Mouse (Mus musculus) intestine, postnatal 0 days (tissue): Measurements from ENCODE around the gene Olfr25. TPM values are rescaled to one million over a fixed set of nuclear protein-coding genes. Genes with fewer than 3 reads are reported as not detected.

ENCODE experiments used
- ATAC-seq: fragments of 200-750 bp; cut with Nextera tagmentation; 2 replicates; pipeline ENCODE4 v1.8.0; 2017; ENCODE audit warnings: mild to moderate bottlenecking, moderate TSS enrichment, moderate library complexity
- H3K27ac ChIP-seq: fragments of 300-500 bp; sonication (generic); 2 replicates; pipeline ENCODE4 v1.5.1; 2014; ENCODE audit warnings: mild to moderate bottlenecking, low read depth, low read length, moderate library complexity
- H3K27me3 ChIP-seq: fragments of 300-500 bp; sonication (generic); replicated peaks from 2 replicates; pipeline ENCODE4 v1.6.1; 2014; ENCODE audit warnings: low read length, mixed read lengths; ENCODE audit not compliant: control insufficient read depth, insufficient read depth
- H3K36me3 ChIP-seq: fragments of 300-500 bp; sonication (generic); 2 replicates; pipeline ENCODE4 v1.6.1; 2014; ENCODE audit warnings: mild to moderate bottlenecking, moderate library complexity; ENCODE audit not compliant: control insufficient read depth, insufficient read depth
- H3K4me1 ChIP-seq: fragments of 300-500 bp; sonication (generic); replicated peaks from 2 replicates; pipeline ENCODE4 v1.6.1; 2014; ENCODE audit warnings: antibody characterized with exemption, low read length, mixed read lengths; ENCODE audit not compliant: control insufficient read depth, insufficient read depth
- H3K4me2 ChIP-seq: fragments of 300-500 bp; sonication (generic); replicated peaks from 2 replicates; pipeline ENCODE4 v1.6.1; 2014; ENCODE audit warnings: low read depth, mild to moderate bottlenecking, moderate library complexity
- H3K4me3 ChIP-seq: fragments of 300-500 bp; sonication (generic); 2 replicates; pipeline ENCODE4 v1.5.1; 2014; ENCODE audit warnings: low read depth, low read length
- H3K9ac ChIP-seq: fragments of 300-500 bp; sonication (generic); 2 replicates; pipeline ENCODE4 v1.6.1; 2014; ENCODE audit warnings: mild to moderate bottlenecking, low read depth, low read length
- H3K9me3 ChIP-seq: fragments of 300-500 bp; sonication (generic); 2 replicates; pipeline ENCODE4 v1.6.1; 2016; ENCODE audit warnings: mixed run types; ENCODE audit not compliant: control insufficient read depth
- CTCF ChIP-seq: sonication (generic); IDR thresholded peaks from 2 replicates; pipeline ENCODE4 v1.5.1; 2016; ENCODE audit warnings: low read depth, mild to moderate bottlenecking, control low read depth, antibody characterized with exemption, moderate library complexity
- WGBS: fragments of 180-500 bp; shearing (Covaris S2); extraction: QIAGEN DNeasy Blood & Tissue Kit; methylation state at CpG from one replicate; pipeline ENCODE4 v1.1.7; 2014; 5-methylcytosine and 5-hydroxymethylcytosine counted together
- polyA plus RNA-seq: library from polyadenylated mRNA; unstranded; fragments of >200 nt; fragmentation: Nextera tagmentation; extraction: Ambion mirVana; gene quantifications from 2 replicates; pipeline ENCODE4 v1.2.1, GENCODE M21; 2015

The Olfr25 gene
- not detected in 2 replicates for polyA plus RNA-seq

- Histone ChIP-seq H3K36me3 (no peaks in the 10 kb centered on the region), H3K9me3 (no peaks in the 10 kb centered on the region), H3K4me1 (no peaks in the 10 kb centered on the region), H3K27me3 (no peaks in the 10 kb centered on the region), H3K4me2 (no peak within 1 kb of the TSS), H3K27ac (no peak within 1 kb of the TSS), H3K9ac (no peak within 1 kb of the TSS), H3K4me3 (no peak within 1 kb of the TSS)
- no peak for TF ChIP-seq CTCF
- ATAC-seq = no peak
- 81% methylated on average over 3 of the region's 3 CpGs for WGBS
These were observed at the start of gene Olfr25 for GRCm38 (mm10) chr9:38328760-38329159. Gene Olfr25, plus strand, starts transcription at chr9:38329060.

GRCm38 (mm10) chr9:38290807-38291206 lies 38.1 kb upstream of the Olfr25 start, which contains the start of gene Olfr896-ps1:
Gene Olfr896-ps1, plus strand, starts transcription at chr9:38291107.
- no peak within 1 kb of the TSS for H3K9ac ChIP-seq
- no peak within 1 kb of the TSS for H3K4me3 ChIP-seq
- H3K4me2 ChIP-seq = no peak within 1 kb of the TSS
- H3K27me3 ChIP-seq = no peaks in the 10 kb centered on the region
- H3K27ac ChIP-seq = no peak within 1 kb of the TSS
- no peaks in the 10 kb centered on the region for H3K4me1 ChIP-seq
- no peaks in the 10 kb centered on the region for H3K9me3 ChIP-seq
- ATAC-seq = no peak
- H3K36me3 ChIP-seq = no peaks in the 10 kb centered on the region
- TF ChIP-seq CTCF = no peak
- 82% methylated on average over 1 of the region's 1 CpGs for WGBS

DNA sequence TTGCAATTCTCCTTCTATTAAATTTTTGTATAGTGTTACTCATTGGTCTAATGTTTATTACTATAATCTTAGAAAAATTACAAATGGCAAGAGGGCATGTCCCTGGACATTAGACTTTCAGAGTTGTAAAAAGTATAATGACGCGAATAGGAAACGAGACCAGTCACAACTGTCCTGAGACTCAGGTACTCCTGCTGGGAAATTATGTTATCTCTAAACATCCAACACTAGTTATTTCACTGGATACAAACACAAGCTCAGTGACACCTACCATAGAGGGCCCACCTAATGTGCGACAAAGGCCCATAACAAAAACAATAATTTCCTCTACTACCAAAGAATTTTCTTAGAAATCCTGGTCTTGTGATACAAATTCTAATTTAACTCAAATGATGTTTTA lies 19.3 kb downstream of the Olfr25 start, which contains the start of gene Olfr898:
TSS of gene Olfr898 (plus strand) at position 301 of the 400 bp plus-strand sequence.
- H3K9ac ChIP-seq = no peak within 1 kb of the TSS
- no peak within 1 kb of the TSS for H3K4me3 ChIP-seq
- H3K27me3 ChIP-seq = no peaks in the 10 kb centered on the region
- no peak within 1 kb of the TSS for H3K4me2 ChIP-seq
- no peak for TF ChIP-seq CTCF
- no peaks in the 10 kb centered on the region for H3K36me3 ChIP-seq
- no peaks in the 10 kb centered on the region for H3K4me1 ChIP-seq
- no peaks in the 10 kb centered on the region for H3K9me3 ChIP-seq
- no peak within 1 kb of the TSS for H3K27ac ChIP-seq
- WGBS = 92% methylated on average over 4 of the region's 4 CpGs
- ATAC-seq = no peak

DNA sequence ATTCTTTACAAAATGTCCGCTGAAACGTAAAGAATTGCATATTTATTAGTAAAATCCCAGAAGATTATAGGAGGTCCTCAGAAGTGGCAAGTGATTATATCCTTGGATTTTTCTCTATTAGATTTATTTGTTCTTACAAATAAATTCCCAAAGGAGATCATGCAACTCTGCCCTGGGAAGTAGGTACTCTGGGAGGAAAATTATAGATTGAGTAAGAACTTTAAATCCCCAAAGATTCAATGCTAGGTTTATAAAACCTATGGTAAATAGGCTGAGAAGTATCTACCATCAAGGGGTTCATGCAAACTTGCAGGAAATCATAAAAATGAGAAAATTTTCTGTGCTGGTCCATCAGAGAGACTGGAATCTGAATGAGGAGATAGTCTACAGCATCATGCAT lies 37.7 kb downstream of the Olfr25 start, which contains the start of gene Olfr250:
TSS of gene Olfr250 (plus strand) at position 301 of the 400 bp plus-strand sequence.
- no peak for ATAC-seq
- WGBS = 96% methylated on average over 2 of the region's 2 CpGs
- Histone ChIP-seq H3K9me3 (no peaks in the 10 kb centered on the region), H3K9ac (no peak within 1 kb of the TSS), H3K4me2 (no peak within 1 kb of the TSS), H3K36me3 (no peaks in the 10 kb centered on the region), H3K27ac (no peak within 1 kb of the TSS), H3K27me3 (no peaks in the 10 kb centered on the region), H3K4me1 (no peaks in the 10 kb centered on the region), H3K4me3 (no peak within 1 kb of the TSS)
- TF ChIP-seq CTCF = no peak

GRCm38 (mm10) chr9:38376786-38377185 lies 47.9 kb downstream of the Olfr25 start, which contains the start of gene Olfr251:
Gene Olfr251, plus strand, starts transcription at chr9:38377086.
- no peak for TF ChIP-seq CTCF
- H3K9ac ChIP-seq = no peak within 1 kb of the TSS
- ATAC-seq = no peak
- 56% methylated on average over 2 of the region's 2 CpGs for WGBS
- H3K27me3 ChIP-seq = no peaks in the 10 kb centered on the region
- no peak within 1 kb of the TSS for H3K4me2 ChIP-seq
- no peak within 1 kb of the TSS for H3K27ac ChIP-seq
- no peaks in the 10 kb centered on the region for H3K36me3 ChIP-seq
- H3K4me3 ChIP-seq = no peak within 1 kb of the TSS
- H3K9me3 ChIP-seq = no peaks in the 10 kb centered on the region
- no peaks in the 10 kb centered on the region for H3K4me1 ChIP-seq

Other genes starting within 250 kb of the Olfr25 start
- gene Olfr887, start 245.0 kb upstream of the Olfr25 start, polyA plus RNA-seq = not detected in 2 replicates
- gene Olfr888, start 220.9 kb upstream of the Olfr25 start, polyA plus RNA-seq = not detected in 2 replicates
- not detected in 2 replicates for gene Olfr889, start 213.9 kb upstream of the Olfr25 start, polyA plus RNA-seq
- not detected in 2 replicates for gene Olfr890, start 186.5 kb upstream of the Olfr25 start, polyA plus RNA-seq
- gene Olfr891, start 148.2 kb upstream of the Olfr25 start, polyA plus RNA-seq = not detected in 2 replicates
- gene Olfr893, start 120.7 kb upstream of the Olfr25 start, polyA plus RNA-seq = not detected in 2 replicates
- not detected in 2 replicates for gene Olfr894, start 111.0 kb upstream of the Olfr25 start, polyA plus RNA-seq
- gene Olfr143, start 76.3 kb upstream of the Olfr25 start, polyA plus RNA-seq = not detected in 2 replicates
- not detected in 2 replicates for gene Olfr895, start 61.2 kb upstream of the Olfr25 start, polyA plus RNA-seq
- gene Olfr896-ps1, start 38.0 kb upstream of the Olfr25 start, polyA plus RNA-seq = not detected in 2 replicates
- not detected in 2 replicates for gene Olfr898, start 19.4 kb downstream of the Olfr25 start, polyA plus RNA-seq
- gene Olfr250, start 37.8 kb downstream of the Olfr25 start, polyA plus RNA-seq = not detected in 2 replicates
- gene Olfr251, start 48.0 kb downstream of the Olfr25 start, polyA plus RNA-seq = not detected in 2 replicates
- gene Olfr147, start 72.6 kb downstream of the Olfr25 start, polyA plus RNA-seq = not detected in 2 replicates
- not detected in 2 replicates for gene Olfr901, start 100.4 kb downstream of the Olfr25 start, polyA plus RNA-seq
- not detected in 2 replicates for gene Olfr902, start 118.6 kb downstream of the Olfr25 start, polyA plus RNA-seq
- not detected in 2 replicates for gene Olfr904, start 134.1 kb downstream of the Olfr25 start, polyA plus RNA-seq
- not detected in 2 replicates for gene Olfr905, start 142.0 kb downstream of the Olfr25 start, polyA plus RNA-seq
- gene Olfr906, start 158.0 kb downstream of the Olfr25 start, polyA plus RNA-seq = not detected in 2 replicates
- not detected in 2 replicates for gene Olfr907, start 166.7 kb downstream of the Olfr25 start, polyA plus RNA-seq
- gene Olfr911-ps1, start 192.5 kb downstream of the Olfr25 start, polyA plus RNA-seq = not detected in 2 replicates
- gene Olfr910, start 208.8 kb downstream of the Olfr25 start, polyA plus RNA-seq = not detected in 2 replicates